Mouse (Mus musculus) urinary bladder, postnatal 36 days (tissue): ENCODE measurements around the gene Nup107.

Source experiments
- DNase-seq, 2 experiments: peaks; one replicate each; pipeline ENCODE4 v3.0.0; 2022; ENCODE audit warnings: low spot score in 2 of 2, mixed read lengths in 1 of 2

Gene Nup107

DNA sequence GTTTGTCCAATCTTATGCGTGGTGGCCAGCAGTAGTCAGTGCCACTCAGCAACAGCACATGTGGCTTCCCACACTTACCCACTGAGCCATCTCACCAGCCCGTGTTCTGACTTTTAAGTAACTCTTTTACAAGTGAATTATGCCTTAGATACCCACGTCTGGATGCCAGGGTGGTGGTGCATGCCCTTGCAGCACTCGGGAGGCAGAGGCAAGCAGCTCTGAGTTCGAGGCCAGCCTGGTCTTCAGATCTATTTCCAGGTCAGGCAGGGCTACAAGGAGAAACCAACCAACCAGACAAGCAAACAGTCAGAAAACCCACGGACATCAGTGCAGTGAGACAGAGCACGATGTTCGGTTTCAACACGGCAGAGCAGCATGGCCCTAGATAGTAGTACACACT, 9.4 kb upstream of the Nup107 start:
- no peak for DNase-seq

DNA sequence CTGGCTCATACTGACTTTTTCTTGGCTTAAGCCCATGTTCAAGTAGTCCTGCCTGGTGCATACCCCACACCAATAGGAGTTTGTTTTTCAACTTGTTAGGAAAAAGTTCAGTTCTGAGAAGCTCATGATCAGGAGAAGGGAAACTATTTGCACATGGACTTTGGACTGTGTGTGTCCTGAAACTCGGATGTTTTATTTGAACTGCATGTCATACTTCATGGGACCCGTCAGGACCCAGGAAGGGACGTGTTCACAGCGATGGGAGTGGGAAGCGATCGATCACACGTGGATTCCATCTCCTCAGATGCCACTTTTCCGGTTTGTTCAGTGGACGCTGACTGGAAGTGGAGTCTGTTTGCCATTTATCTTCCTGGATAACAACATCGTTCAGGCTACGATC, 7.3 kb upstream of the Nup107 start:
- DNase-seq, result no peak

DNA sequence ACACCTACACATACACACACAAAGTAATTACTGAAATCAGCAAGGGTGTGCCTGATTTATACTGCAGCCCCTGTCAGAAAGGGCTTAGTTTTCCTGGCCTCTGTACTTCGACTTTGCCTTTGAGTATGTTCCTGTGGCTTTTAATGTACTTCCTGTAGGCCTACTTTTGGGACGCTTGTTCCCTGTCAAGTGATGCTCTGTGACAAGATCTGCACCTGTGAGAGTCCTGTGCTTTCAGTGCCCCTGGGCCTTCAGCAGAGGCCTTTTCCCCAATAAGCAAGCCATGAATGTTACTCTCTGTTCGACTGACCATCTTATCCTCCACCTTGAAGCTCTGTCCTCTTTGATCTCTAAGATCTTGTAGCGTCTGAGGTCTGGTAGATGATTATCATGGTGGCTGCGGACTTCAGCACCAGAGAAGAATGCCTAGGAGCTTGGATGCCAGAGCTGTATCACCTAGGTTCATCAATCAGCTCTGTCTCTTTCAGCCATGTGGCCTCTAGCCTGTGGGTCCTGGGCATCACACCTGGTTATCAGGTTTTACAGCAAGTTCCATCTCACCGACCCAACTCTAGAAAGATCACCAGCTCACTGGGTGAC, 6.0 kb upstream of the Nup107 start:
- DNase-seq, result no peak

DNA sequence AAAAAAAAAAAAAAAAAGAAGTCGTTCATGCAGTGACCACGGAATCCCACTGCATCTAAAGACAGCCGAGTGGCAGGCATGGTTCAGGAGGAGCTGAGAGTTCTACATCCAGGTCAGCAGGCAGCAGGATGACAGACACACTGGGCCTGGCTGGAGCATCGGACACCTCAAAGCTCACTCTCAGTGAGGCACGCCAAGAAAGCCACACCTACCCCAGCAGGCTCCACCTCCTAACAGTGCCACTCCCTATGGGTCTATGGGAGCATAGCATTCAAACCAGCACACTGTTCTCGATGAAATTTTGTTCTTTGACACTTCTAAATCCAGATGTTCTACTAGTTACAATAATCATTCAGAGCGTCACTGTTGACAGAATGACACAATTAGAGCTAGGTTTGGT, 5.2 kb upstream of the Nup107 start:
- DNase-seq, result no peak

DNA sequence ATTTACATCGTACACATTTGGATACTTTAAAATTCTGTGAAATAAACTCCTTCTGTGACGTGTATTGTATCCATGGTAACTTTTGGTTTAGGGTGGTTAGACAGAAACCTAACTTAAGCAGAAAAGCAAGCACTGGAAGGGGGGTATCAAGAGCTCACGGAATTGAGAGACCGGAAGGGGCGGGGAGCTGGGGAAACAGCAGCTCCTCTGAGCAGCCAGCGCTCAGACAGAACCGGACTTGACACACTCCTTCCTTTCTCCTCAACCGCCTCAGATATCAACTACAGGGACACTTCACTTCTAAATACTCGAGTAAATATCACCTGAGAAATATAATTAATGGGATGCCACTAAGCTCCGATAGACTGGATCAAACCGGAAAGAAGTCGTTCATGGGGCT, 4.6 kb upstream of the Nup107 start:
- DNase-seq, result no peak

DNA sequence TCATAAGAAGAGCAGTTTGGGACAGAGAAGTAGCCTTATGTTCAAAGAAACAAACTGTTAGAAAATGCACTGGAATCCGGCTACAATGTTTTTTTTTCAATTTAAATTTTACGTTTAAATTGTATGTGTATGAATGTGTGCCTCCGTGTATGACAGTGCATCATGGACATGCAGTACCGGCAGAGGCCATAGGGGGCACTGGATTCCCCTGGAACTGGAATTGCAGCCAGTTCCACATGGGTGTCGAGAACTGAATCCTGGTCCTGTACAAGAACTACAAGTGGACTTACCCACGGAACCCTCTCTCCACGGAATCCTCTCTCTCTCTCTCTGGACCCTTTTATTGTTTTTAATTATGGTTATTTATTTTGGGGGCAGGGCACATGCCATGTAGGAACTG, 3.7 kb upstream of the Nup107 start:
- no peak for DNase-seq

DNA sequence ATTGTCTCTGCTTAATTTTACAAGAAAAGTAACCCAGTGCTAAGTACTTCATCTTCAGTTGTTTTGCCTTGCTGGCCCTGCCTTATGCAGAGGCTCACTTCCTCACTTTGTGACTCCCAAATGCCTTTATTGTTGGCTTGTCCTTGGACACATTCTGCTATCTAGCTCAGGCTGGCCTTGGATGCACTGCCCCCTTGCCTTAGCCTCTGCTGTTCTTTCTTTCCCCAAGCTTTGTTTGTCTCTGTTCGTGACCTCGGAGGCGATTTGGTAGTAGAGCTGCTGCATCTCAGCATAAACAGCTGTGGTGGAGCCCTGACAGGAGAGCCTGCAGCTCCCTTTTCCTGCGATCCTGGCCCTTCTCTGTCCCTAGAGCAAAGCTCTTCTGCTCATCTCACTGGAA, 2.7 kb upstream of the Nup107 start:
- DNase-seq, result no peak

DNA sequence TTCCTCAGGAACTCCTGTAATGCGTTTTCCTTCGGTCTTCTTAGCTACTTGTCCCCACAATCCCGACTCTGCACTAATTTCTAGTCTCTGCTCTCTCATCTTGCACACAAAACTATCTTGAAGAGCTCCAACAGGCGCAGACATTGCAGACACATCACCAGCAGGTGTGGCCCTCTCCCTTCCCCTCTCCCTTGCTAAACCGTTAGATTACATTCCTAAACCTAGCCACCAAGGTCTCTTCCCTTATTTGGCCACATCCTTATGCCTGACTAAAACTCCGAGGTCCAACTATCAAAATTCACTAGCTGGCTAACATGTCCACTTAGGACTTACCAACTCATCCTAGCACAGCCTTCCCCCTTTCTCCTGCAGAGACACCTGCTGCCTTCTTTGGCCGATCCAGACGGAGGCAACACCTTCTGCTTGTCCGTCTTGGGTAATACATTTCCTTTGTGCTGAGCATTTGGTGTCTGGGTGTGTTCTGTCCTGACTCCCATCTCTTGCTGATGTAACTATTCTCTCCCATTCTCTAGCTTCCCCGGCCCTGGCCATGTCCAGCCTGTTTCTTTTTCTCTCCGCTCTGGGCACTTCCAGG, 1.0 kb upstream of the Nup107 start:
- no peak for DNase-seq

DNA sequence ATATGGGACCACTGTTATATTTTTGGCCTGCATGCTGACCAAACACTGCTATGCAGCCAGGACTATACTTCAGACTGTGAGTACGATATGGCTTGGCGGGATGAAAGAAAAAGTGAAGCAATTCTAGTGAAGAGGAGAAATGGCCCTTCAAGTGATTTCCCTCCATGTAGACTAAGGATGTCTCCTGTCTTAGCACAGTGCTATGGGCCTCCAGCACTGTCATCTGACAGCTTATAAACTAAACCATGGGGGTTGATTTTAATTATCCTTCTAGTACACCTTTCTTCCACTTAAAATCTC, 1.4 kb downstream of the Nup107 start:
- DNase-seq, result no peak

DNA sequence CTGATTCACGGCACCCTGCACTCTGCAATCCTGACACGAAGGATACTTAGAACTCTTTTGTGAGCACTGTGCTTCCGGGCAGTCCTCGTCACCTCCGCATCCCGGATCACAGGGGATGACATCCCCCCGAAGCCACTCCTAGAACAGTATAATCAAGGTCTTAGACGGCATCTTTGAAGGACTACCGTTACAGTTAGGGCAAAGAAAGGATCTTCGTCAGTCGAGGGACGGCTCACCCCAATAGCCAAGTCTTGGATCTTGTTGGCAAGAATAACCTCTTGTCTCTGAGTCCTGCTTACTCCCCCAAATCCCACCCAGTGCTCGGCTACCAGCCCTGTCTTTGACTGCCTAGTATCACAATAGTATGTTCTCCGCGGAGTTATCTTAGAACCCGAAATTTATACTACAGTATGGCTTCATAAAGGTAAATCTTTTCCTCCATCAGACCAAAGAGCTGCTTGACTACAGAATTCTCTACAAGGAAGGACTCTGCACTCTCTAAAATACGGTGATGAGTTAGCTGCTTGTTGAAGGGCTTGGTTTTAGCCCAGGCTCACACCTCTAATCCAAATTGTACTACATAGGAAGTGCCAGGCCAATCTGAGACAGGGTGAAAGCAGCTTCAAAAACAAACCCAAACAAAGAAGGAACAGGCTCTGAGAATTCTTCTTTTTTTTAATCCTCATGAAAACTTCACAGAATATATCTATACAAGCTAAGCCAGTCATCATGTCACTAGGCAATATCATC, 1.9 kb downstream of the Nup107 start:
- DNase-seq, result no peak

DNA sequence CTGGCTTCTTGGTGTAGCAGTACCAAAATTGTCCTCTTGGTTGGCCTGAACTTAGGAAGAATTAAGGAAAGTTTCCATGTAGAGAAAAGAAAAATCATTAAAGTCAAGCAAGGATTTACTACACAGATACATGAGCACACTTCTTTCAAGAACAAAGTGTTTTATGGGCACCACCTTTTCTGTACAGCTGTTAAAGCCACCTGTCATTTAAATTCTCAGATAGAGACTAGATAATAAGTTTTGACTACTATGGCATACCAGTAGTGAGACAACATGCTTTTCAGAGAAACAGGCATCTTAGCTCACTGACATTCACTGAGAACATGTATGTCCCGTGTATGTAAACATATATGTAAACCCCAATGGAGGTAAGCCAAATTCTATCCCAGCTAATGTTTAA, 2.5 kb downstream of the Nup107 start:
- DNase-seq, result no peak

DNA sequence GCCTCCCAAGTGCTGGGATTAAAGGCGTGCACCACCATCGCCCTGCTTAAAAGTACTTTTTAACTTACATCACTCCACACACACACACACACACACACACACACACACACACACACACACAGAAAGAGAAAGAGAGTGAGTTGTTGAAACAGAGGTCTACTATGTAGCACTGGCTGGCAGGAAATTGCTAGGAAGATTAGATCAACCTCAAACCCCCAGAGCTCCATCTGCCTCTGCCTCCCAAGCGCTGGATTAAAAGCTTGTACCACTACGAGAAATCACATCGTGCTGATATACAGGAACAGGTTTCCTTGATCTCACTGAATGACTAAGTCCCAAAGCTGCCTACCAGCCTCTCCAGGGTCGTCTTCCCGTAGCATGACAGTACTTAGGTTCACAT, 7.9 kb downstream of the Nup107 start:
- DNase-seq, result no peak

DNA sequence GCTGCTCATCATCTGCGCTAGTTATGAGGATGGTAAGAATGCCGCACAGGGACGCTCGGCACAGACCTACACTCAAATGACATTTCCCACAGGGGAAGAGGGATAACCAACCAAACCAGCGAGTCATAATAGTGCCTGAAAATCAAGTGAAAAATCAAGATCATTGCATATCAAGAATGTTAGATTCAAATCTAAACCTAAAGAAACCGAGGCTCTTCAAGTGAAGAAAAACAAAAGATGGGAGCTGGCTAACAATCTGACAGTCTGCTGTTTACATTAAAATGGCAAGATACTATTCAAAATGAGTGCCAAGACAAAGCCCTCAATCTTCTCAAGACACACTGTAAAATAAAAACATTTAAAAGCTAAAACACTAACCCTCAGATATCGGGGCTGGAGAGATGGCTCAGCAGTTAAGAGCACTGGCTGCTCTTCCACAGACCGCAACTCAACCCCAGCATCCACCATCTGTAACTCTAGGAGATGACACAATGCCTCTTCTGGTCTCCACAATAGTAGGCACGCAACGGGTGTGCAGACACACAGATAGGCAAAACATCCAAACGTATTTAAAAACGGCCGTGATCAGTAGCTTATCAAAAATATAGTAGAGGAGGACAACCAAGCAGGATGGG, 8.6 kb downstream of the Nup107 start:
- no peak for DNase-seq

DNA sequence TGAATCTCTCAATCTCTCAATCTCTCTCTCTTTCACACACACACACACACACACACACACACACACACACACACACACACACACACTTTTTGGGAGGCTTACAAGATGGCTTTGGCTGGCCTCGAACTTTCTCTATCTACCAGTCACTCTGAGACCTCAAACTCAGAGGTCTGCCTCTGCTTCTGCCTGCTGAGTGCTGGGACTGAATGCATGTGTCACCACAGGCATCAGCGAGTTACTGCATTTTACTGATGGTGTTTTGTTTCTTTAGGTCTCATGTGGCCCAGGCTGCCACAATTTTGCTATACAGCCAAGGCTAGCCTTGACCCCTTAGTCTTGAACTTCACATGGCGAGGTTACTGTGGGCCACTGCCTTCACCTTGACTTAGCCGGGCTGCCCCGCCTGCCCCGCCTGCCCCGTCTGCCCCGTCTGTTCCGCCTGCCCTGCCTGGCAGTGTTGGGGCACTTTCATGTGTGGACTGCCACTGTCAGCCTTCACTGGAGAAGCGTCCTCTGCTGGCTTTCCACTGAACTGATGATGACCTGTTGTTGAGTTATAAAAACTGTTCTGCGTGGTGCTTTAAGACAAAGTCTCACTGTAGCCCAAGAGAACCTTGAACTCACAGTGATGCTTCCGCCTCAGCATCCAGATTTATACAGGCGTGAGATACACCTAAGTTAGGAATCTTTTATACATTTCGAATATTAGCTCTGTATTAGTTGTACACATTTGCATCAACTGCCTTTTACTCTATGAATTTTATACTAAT, 9.8 kb downstream of the Nup107 start:
- DNase-seq, result no peak

DNA sequence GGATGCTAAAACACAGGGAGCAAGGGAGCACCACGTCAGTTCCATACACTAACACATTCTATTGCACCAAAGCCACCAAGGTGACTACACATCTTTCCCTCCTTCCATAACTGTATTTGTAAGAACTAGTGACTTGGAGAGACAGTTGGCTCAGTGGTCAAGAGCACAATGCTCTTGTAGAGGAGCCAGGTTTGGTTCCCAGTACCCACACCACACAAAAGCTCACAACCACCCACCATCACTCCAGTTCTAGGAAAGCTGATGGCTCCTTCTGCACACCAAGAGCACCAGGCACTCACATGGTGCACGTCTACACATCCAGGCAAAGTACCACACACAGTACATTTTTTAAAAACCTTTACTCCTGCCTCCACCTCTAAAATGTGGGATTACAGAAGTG, 10.4 kb downstream of the Nup107 start:
- DNase-seq, result no peak

DNA sequence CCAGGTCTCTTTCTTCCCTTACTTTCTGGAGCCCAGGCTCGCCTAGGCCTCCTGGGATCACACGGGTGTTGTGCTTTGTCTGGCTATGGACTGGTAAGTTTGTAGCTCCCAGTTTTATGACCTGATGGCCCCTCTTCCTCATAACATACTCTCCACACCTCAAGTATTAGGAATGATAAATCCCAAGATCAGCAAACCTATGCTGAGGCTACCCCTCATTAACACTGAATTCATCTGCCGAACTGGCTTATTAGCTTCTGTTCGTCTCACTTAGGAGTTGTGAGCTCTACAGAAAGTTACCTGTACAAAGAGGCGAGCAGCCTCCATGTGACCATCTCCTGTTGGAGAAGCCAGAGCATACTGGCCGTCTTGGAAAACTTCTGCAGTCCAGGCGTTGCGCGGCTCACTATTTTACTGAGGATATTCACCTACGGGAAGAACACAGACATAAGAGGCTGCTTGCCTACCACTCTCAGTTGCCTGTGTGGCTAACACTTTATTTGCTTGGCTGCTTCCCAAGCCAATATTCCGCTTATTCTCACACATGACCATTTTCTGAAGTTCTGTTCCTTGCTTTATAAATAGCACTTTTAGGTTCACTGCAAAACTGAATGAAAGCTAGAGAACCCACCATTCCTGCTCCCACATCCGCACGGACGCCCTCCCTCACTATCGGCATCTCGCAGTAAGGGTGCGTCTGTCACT, 11.3 kb downstream of the Nup107 start:
- DNase-seq, result no peak

DNA sequence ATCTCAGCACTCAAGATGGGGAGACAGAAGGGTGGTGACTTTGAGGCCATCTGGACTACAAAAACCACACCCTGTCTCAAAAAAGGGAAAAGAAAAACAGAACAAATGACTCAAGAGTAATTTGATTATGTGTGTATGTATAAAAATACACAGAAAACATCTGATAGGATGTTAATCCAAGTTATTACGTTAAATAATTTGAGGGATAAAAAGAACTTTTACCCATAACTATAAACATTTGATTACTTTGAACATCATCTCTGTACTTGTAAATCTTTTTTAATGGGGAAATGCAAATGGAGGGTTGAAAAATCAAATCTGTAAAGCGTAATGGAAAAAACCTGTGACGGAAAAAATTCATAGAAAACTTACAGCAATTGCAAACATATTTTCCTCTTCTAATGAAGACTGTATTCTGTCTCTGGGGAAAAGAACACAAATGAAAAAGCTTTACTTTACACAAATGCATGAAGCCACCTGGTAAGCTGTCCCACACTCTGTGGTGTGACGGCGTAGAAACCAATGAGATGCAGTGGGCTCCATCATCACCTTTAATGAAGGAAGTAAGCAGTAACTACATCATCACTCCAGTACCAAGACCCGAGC, 12.1 kb downstream of the Nup107 start:
- DNase-seq, result no peak

DNA sequence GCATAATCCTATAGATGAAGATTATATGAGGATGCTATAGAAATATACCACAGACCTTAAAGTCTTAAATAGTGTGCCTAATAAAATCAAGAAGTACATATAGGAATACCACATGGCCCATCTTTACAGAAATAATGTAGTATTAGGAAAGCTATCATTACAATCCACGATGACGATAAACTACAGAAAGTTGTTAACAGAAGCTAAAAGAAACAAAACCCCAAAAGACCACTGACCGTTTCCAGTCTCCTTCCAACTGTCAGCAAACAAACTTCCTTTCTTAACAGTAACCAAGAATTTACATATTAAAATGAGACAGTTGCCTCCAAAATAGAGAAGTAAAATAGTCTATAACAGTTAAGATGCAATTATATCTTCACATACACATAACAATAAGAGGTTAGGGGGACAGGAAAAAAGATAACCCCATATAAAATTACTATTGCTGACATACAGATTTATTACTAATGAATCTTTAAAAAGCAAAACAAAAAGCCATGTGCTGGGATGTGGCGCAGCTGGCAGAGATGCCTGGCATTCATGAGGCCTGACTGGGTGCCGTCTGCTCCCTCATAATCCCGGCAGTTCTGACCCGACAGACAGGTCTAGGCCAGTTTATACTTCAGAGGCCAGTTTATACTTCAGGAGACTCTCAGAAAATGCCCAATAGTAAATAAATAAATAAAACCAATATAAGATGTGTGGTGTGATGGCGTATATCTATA, 12.8 kb downstream of the Nup107 start:
- no peak for DNase-seq

DNA sequence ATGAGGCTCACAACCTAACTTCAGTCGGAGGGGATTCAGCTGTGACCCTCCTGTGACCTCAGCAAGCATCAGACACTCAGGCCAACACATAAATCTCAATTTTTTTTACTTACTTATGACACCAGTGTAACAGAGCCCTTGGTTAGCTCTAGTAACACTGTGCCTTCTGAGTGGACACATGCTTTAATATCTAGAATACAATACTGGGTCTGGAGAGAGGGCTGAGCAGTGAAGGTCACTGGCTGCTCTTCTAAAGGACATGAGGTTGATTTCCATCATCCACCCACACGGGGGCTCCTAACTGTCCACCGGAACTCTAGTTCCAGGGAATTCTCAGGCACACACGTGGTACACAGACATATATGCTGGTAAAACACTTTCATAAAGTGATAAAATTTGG, 13.6 kb downstream of the Nup107 start:
- no peak for DNase-seq

DNA sequence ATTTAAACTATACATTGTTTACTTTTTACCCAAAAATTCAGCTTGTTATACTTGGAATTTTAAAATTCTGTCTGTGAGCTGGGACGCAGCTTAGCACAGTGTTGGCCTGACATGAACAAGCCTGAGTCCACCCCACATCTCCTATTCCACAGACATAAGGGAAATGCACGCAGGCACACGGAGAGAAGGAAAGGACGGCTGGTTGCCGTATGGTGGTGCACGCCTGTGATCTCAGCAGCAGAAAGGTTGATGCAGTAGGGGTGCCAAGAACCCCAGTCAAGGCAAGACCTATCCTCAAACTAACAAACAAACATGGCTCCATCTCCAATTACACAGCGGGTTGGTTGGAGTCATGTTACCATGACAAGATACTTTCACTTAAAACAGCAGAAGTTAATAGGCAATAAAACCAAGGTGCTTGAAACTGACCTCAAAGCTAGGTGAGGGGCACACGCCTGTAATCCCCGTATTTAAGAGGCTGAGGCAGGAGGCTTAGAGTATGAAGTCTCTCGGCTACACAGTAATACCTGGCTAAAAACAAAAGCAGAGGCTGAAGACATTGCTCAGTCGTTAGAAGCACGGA, 14.1 kb downstream of the Nup107 start:
- no peak for DNase-seq
